Mouse (Mus musculus) forebrain, embryonic 11.5 days (tissue): ENCODE measurements around the gene Cep57l1. TPM values are rescaled to one million over a fixed set of nuclear protein-coding genes. Genes with fewer than 3 reads are reported as not detected.

Experiments
- ATAC-seq: fragments of 200-750 bp; cut with Nextera tagmentation; replicated peaks from 2 replicates; pipeline ENCODE4 v1.8.0; 2017; ENCODE audit warnings: moderate TSS enrichment; ENCODE audit not compliant: low FRiP score
- DNase-seq: peaks from one replicate; pipeline ENCODE4 v3.0.0-alpha.2; 2017; ENCODE audit warnings: low spot score
- H3K27ac ChIP-seq: fragments of 300-500 bp; sonication (generic); 2 replicates; pipeline ENCODE4 v1.5.1; 2014; ENCODE audit warnings: low read depth, low read length
- H3K27me3 ChIP-seq: fragments of 300-500 bp; sonication (generic); 2 replicates; pipeline ENCODE4 v1.6.1; 2014; ENCODE audit warnings: mild to moderate bottlenecking, low read length, mixed read lengths; ENCODE audit not compliant: control insufficient read depth, insufficient read depth
- H3K36me3 ChIP-seq: fragments of 300-500 bp; sonication (generic); 2 replicates; pipeline ENCODE4 v1.6.1; 2014; ENCODE audit warnings: mild to moderate bottlenecking, low read length, moderate library complexity, mixed read lengths; ENCODE audit not compliant: control insufficient read depth, insufficient read depth
- H3K4me1 ChIP-seq: fragments of 300-500 bp; sonication (generic); replicated peaks from 2 replicates; pipeline ENCODE4 v1.6.1; 2014; ENCODE audit warnings: low read length, mixed read lengths; ENCODE audit not compliant: control insufficient read depth, insufficient read depth
- H3K4me2 ChIP-seq: fragments of 300-500 bp; sonication (generic); 2 replicates; pipeline ENCODE4 v1.6.1; 2014; ENCODE audit warnings: low read depth, mild to moderate bottlenecking, low read length, moderate library complexity, mixed read lengths; ENCODE audit not compliant: severe bottlenecking
- H3K4me3 ChIP-seq: fragments of 300-500 bp; sonication (generic); 2 replicates; pipeline ENCODE4 v1.5.1; 2014; ENCODE audit warnings: low read depth, low read length
- H3K9ac ChIP-seq: fragments of 300-500 bp; sonication (generic); 2 replicates; pipeline ENCODE4 v1.6.1; 2014; ENCODE audit warnings: low read length
- H3K9me3 ChIP-seq: fragments of 300-500 bp; sonication (generic); 2 replicates; pipeline ENCODE4 v1.6.1; 2016; ENCODE audit warnings: low read length, mixed read lengths; ENCODE audit not compliant: control insufficient read depth
- WGBS: fragments of 180-500 bp; shearing (Covaris S2); extraction: QIAGEN DNeasy Blood & Tissue Kit; methylation state at CpG from one replicate; pipeline ENCODE4 v1.1.7; 2014; 5-methylcytosine and 5-hydroxymethylcytosine counted together
- microRNA-seq: library from miRNA; unstranded; fragments of <30 nt; microRNA quantifications from one replicate; pipeline ENCODE4, GENCODE M21; 2016; ENCODE audit not compliant: insufficient number of aligned reads
- polyA plus RNA-seq: library from polyadenylated mRNA; unstranded; fragments of >200 nt; fragmentation: Nextera tagmentation; extraction: Ambion mirVana; gene quantifications from 2 replicates; pipeline ENCODE4 v1.2.1, GENCODE M21; 2014

The Cep57l1 gene
- polyA plus RNA-seq, 1 experiment from 2014 or later, result 25.8 TPM

DNA sequence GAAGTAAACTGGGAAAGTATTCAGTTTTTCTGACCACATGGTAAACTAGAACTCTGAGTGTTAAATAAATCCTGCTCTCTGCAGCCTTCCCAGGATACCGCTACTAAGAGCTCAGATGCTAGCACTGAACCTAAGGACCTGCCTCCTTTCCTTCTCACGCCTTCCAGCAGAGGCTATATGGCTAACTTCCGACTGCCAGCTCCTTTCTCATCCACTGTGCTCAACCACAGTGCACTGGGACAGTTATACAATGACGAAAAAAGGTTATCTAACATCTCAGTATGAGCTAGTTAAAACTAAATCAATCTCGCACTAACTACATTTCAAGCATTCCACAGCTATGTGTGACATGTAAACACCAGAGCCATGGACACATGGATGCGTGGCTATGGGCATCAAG is 134.4 kb downstream of the Cep57l1 start:
- H3K9me3 ChIP-seq, result no peaks in the 10 kb centered on the region
- H3K27me3 ChIP-seq, result no peaks in the 10 kb centered on the region
- no peak overlapping the region for H3K4me2 ChIP-seq
- ATAC-seq (no peak), DNase-seq (no peak)
- H3K4me1 ChIP-seq, result 0 out of 2 replicates have a peak, but pooled peaks cover 2% of the 10 kb centered on the region
- no peak overlapping the region for H3K4me3 ChIP-seq
- H3K27ac ChIP-seq, result no peak overlapping the region
- no peak overlapping the region for H3K9ac ChIP-seq
- WGBS, result 86% methylated on average over 6 of the region's 6 CpGs
- H3K36me3 ChIP-seq, result no peaks in the 10 kb centered on the region

DNA sequence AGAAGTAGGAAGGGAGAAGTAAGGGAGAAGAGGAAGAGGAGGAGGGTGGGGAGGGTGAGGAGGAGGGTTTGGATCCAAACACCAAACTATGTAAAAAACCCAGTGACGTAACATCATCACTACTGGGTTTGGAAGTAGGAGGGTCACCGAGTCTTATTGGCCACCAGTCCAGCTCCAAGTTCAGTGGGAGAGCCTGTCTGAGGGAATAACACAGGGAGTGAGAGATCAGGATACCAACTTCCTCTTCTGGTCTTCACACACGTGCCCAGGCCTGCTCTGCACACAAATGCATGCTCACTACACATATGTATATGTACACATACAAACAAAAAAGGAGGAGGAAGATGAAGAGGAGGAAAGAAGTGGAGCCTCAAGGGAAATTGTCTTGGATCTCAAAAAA is 135.3 kb downstream of the Cep57l1 start:
- WGBS, result 81% methylated on average over 3 of the region's 3 CpGs
- Histone ChIP-seq H3K27me3 (no peaks in the 10 kb centered on the region), H3K4me2 (no peak overlapping the region), H3K27ac (no peak overlapping the region), H3K4me3 (no peak overlapping the region), H3K36me3 (no peaks in the 10 kb centered on the region), H3K4me1 (0 out of 2 replicates have a peak, but pooled peaks cover 2% of the 10 kb centered on the region), H3K9me3 (no peaks in the 10 kb centered on the region), H3K9ac (no peak overlapping the region)
- ATAC-seq (no peak), DNase-seq (no peak)

DNA sequence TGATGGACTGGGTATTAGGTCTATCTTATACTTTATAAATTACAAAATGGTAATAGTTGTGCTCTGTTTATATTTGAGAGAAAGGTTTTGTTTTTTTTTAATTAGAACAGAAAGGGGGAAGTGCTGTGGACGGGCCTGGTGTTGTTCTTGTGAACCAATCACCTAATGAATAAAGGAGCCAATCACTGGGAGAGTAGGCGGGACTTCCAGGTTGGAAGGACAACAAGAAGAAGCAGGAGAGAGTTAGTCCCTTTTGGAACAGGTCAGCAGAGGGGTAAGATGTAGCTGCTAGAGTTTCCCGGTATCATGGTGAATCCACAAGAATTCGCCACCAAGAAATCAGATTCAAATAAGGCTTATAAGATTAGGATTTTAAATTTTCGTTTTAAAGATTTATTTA is 139.5 kb downstream of the Cep57l1 start:
- Histone ChIP-seq H3K4me3 (no peak overlapping the region), H3K27ac (no peak overlapping the region), H3K27me3 (no peaks in the 10 kb centered on the region), H3K4me1 (no peaks in the 10 kb centered on the region), H3K9ac (no peak overlapping the region), H3K4me2 (no peak overlapping the region), H3K9me3 (no peaks in the 10 kb centered on the region), H3K36me3 (no peaks in the 10 kb centered on the region)
- WGBS, result 82% methylated on average over 5 of the region's 5 CpGs
- DNase-seq, result no peak
- no peak for ATAC-seq

Small RNA genes lying within 50 kb of the gene (microRNA-seq; reads per million reads assigned to microRNA genes)
- gene Mir3473b, result not detected

Other genes with a start within 250 kb of the Cep57l1 start
- gene Ccdc162, start 93.2 kb downstream of the Cep57l1 start, polyA plus RNA-seq, result 0.15 and 0.80 TPM in 2 replicates
- 22.3 and 22.5 TPM in 2 replicates for gene Sesn1, start 64 bp upstream of the Cep57l1 start, polyA plus RNA-seq
- 4.5 and 5.7 TPM in 2 replicates for gene Armc2, start 208.6 kb upstream of the Cep57l1 start, polyA plus RNA-seq